Mouse (Mus musculus) CH12.LX (cell line): Measurements from ENCODE around the gene Ceacam15. TPM values are rescaled to one million over a fixed set of nuclear protein-coding genes. Genes with fewer than 3 reads are reported as not detected.
"Not testable (repeated sequence)": the region's sequence is repeated elsewhere in the genome, so short reads cannot be mapped to it uniquely, and the experiment has no call there.

Source experiments
- DNase-seq: peaks from one replicate; pipeline ENCODE4 v3.0.0-alpha.2; 2013; ENCODE audit errors: extremely low read depth
- H3K27ac ChIP-seq: 2 replicates; pipeline ENCODE4 v1.5.1; 2012; ENCODE audit warnings: low read depth, mild to moderate bottlenecking, control low read depth, moderate library complexity; ENCODE audit not compliant: insufficient read depth
- H3K27me3 ChIP-seq: replicated peaks from 2 replicates; pipeline ENCODE3; 2012; ENCODE audit warnings: inconsistent platforms
- H3K36me3 ChIP-seq, 2 experiments: replicated peaks in 1 of 2; 2 replicates each; pipeline versions ENCODE3 to v1.6.1; 2012; ENCODE audit warnings: inconsistent platforms in 1 of 2, low read length in 1 of 2, mild to moderate bottlenecking in 1 of 2, mixed read lengths in 1 of 2, moderate library complexity in 1 of 2; ENCODE audit not compliant: control insufficient read depth in 1 of 2, insufficient read depth in 1 of 2
- H3K4me1 ChIP-seq, 2 experiments: 2 replicates each; pipeline ENCODE4 v1.6.1; 2012; ENCODE audit warnings: inconsistent platforms in 1 of 2, moderate library complexity in 1 of 2; ENCODE audit not compliant: insufficient read depth in 2 of 2, control insufficient read depth in 1 of 2
- H3K4me2 ChIP-seq: 2 replicates; pipeline ENCODE4 v1.6.1; 2012; ENCODE audit warnings: low read depth, mild to moderate bottlenecking, control low read depth; ENCODE audit not compliant: poor library complexity, insufficient read depth, severe bottlenecking
- H3K4me3 ChIP-seq, 3 experiments: fragments of 150-350 bp in 1 of 3; sonication (generic) in 1 of 3; replicated peaks in 1 of 3; 2 replicates each; pipeline versions ENCODE3 to v1.5.1; 2011 to 2012; ENCODE audit warnings: low read depth in 2 of 3, low read length in 2 of 3, mild to moderate bottlenecking in 2 of 3, moderate library complexity in 2 of 3, control low read depth in 1 of 3, improper control_type of control experiment in 1 of 3, inconsistent platforms in 1 of 3, mixed read lengths in 1 of 3; ENCODE audit not compliant: poor library complexity in 1 of 3
- H3K79me2 ChIP-seq: replicated peaks from 2 replicates; pipeline ENCODE4 v1.6.1; 2012; ENCODE audit warnings: mild to moderate bottlenecking, moderate library complexity; ENCODE audit not compliant: control insufficient read depth, poor library complexity, insufficient read depth, severe bottlenecking; ENCODE audit errors: extremely low read depth
- H3K9ac ChIP-seq: 2 replicates; pipeline ENCODE4 v1.6.1; 2012; ENCODE audit warnings: low read depth, mild to moderate bottlenecking, control low read depth, moderate library complexity; ENCODE audit not compliant: insufficient read depth
- H3K9me3 ChIP-seq: replicated peaks from 2 replicates; pipeline ENCODE3; 2012; ENCODE audit warnings: low read length, inconsistent platforms, mixed read lengths
- BHLHE40 ChIP-seq: IDR thresholded peaks from 2 replicates; pipeline ENCODE4 v1.6.1; 2011; ENCODE audit warnings: mild to moderate bottlenecking, low read depth, low read length, improper control_type of control experiment
- IRF4 ChIP-seq: IDR thresholded peaks from 2 replicates; pipeline ENCODE4 v1.6.1; 2014; ENCODE audit warnings: low read depth, mild to moderate bottlenecking, inconsistent platforms, low read length, improper control_type of control experiment
- MEF2A ChIP-seq: IDR thresholded peaks from 2 replicates; pipeline ENCODE4 v1.6.1; 2014; ENCODE audit warnings: low read depth, mild to moderate bottlenecking, inconsistent platforms, low read length, improper control_type of control experiment, borderline replicate concordance
- TBP ChIP-seq: conservative IDR thresholded peaks from 2 replicates; pipeline ENCODE4 v1.6.1; 2011; ENCODE audit warnings: low read depth, low read length, improper control_type of control experiment
- TCF12 ChIP-seq: IDR thresholded peaks from 2 replicates; pipeline ENCODE4 v1.6.1; 2014; ENCODE audit warnings: low read depth, mild to moderate bottlenecking, inconsistent platforms, low read length, improper control_type of control experiment
- ZC3H11A ChIP-seq: IDR thresholded peaks from 2 replicates; pipeline ENCODE4 v1.6.1; 2012; ENCODE audit warnings: low read depth, mild to moderate bottlenecking, inconsistent platforms, low read length, improper control_type of control experiment
- ZMIZ1 ChIP-seq: IDR thresholded peaks from 2 replicates; pipeline ENCODE4 v1.6.1; 2012; ENCODE audit warnings: low read depth, mild to moderate bottlenecking, inconsistent platforms, low read length, improper control_type of control experiment
- ZNF384 ChIP-seq: IDR thresholded peaks from 2 replicates; pipeline ENCODE4 v1.6.1; 2012; ENCODE audit warnings: low read depth, low read length, improper control_type of control experiment, inconsistent platforms
- dilution Hi-C: fragments of 300-500 bp; cut with MboI; formaldehyde crosslinking; loops from 2 replicates; pipeline ENCODE4 v1.14.3; 2020; ENCODE audit warnings: low sequenced_read_pairs; ENCODE audit not compliant: extremely low pct_unique_long_range_greater_than_20kb, extremely low pct_ligation_motif_present
- in situ Hi-C: fragments of 300-500 bp; cut with MboI; formaldehyde crosslinking; loops from 3 replicates; pipeline ENCODE4 v1.14.3; 2019; ENCODE audit warnings: low sequenced_read_pairs, low pct_ligation_motif_present, low pct_unique_long_range_greater_than_20kb, mixed read lengths
- polyA plus RNA-seq: library from polyadenylated mRNA; unstranded; fragments of >175 nt; gene quantifications from 2 replicates; pipeline ENCODE4 v1.2.1, GENCODE M21; 2012; ENCODE audit warnings: low read depth; ENCODE audit not compliant: insufficient read length
- total RNA-seq, 2 experiments: library from RNA; depleted of rRNA; stranded (reverse); fragments of 300-350 nt in 1 of 2; fragments of >200 nt in 1 of 2; gene quantifications; 2 replicates each; pipeline ENCODE4 v1.2.3; 2012 to 2014

Gene Ceacam15
- total RNA-seq (2012; rRNA removed) (not detected in 2 replicates), total RNA-seq (2014; rRNA removed) (not detected in 2 replicates), polyA plus RNA-seq (not detected in 2 replicates)

GRCm38 (mm10) chr7:16675605-16676004 lies at the start of gene Ceacam15:
Ceacam15 (minus strand) TSS chr7:16675705.
- no peak for TF ChIP-seq MEF2A
- TF ChIP-seq BHLHE40, result no peak
- no peak for TF ChIP-seq ZMIZ1
- Histone ChIP-seq H3K27me3 (peaks cover 18% of the 10 kb centered on the region), H3K9ac (no peak within 1 kb of the TSS), H3K27ac (no peak within 1 kb of the TSS), H3K4me2 (no peak within 1 kb of the TSS), H3K9me3 (no peaks in the 10 kb centered on the region), H3K36me3 (no peaks in the 10 kb centered on the region), H3K79me2 (no peaks in the 10 kb centered on the region), H3K4me1 (peaks cover 0 to 10% of the 10 kb centered on the region in 2 experiments; a peak in 2 of 4 replicates), H3K4me3 (no peak within 1 kb of the TSS)
- dilution Hi-C loops, result no loop called here
- in situ Hi-C loops, result no loop called here
- DNase-seq, result no peak

GRCm38 (mm10) chr7:16722490-16722889 lies 47.0 kb upstream of the Ceacam15 start:
- H3K36me3 ChIP-seq, H3K9ac ChIP-seq, H3K27me3 ChIP-seq, H3K79me2 ChIP-seq, DNase-seq, H3K4me3 ChIP-seq, in situ Hi-C loops, H3K27ac ChIP-seq, H3K9me3 ChIP-seq, H3K4me2 ChIP-seq, dilution Hi-C loops: not testable (repeated sequence)
- peaks cover 0 to 24% of the 10 kb centered on the region in 2 experiments; a peak in 2 of 4 replicates for H3K4me1 ChIP-seq

GRCm38 (mm10) chr7:16721629-16722028 lies 46.1 kb upstream of the Ceacam15 start, which contains the start of gene Ceacam9:
Ceacam9 (plus strand) TSS chr7:16721929.
- in situ Hi-C loops, result no loop called here
- no peak within 1 kb of the TSS for H3K27ac ChIP-seq
- H3K4me3 ChIP-seq, result no peak within 1 kb of the TSS
- H3K4me1 ChIP-seq, result peaks cover 0 to 23% of the 10 kb centered on the region in 2 experiments; a peak in 2 of 4 replicates
- no peak within 1 kb of the TSS for H3K4me2 ChIP-seq
- H3K36me3 ChIP-seq, result no peaks in the 10 kb centered on the region
- H3K9ac ChIP-seq, result no peak within 1 kb of the TSS
- peaks cover 2% of the 10 kb centered on the region for H3K27me3 ChIP-seq
- H3K9me3 ChIP-seq, result no peaks in the 10 kb centered on the region
- TF ChIP-seq ZC3H11A (no peak), TCF12 (no peak), ZNF384 (no peak), TBP (no peak), IRF4 (no peak)
- TF ChIP-seq, all 38 proteins: peak for 0
- dilution Hi-C loops, result no loop called here
- no peaks in the 10 kb centered on the region for H3K79me2 ChIP-seq
- DNase-seq, result no peak

GRCm38 (mm10) chr7:16716456-16717152 lies 41.1 kb upstream of the Ceacam15 start:
- H3K9me3 ChIP-seq, in situ Hi-C loops, H3K27ac ChIP-seq, dilution Hi-C loops, DNase-seq, H3K79me2 ChIP-seq, H3K36me3 ChIP-seq, H3K4me2 ChIP-seq, H3K4me3 ChIP-seq, H3K9ac ChIP-seq, H3K27me3 ChIP-seq: not testable (repeated sequence)
- peaks cover 0 to 23% of the 10 kb centered on the region in 2 experiments; a peak in 2 of 4 replicates for H3K4me1 ChIP-seq
